Mouse (Mus musculus) embryonic facial prominence, embryonic 11.5 days (tissue): ENCODE measurements around the gene Fam131b. TPM values are rescaled to one million over a fixed set of nuclear protein-coding genes. Genes with fewer than 3 reads are reported as not detected.

Experiments
- ATAC-seq: fragments of 200-750 bp; cut with Nextera tagmentation; replicated peaks from 2 replicates; pipeline ENCODE4 v1.8.0; 2017; ENCODE audit warnings: low read depth; ENCODE audit not compliant: insufficient number of reproducible peaks, low FRiP score, low TSS enrichment
- DNase-seq: peaks from one replicate; pipeline ENCODE4 v3.0.0-alpha.2; 2015; ENCODE audit warnings: low spot score
- H3K27ac ChIP-seq: fragments of 300-500 bp; sonication (generic); replicated peaks from 2 replicates; pipeline ENCODE4 v1.5.1; 2014; ENCODE audit warnings: mild to moderate bottlenecking, low read depth, low read length, control low read depth
- H3K27me3 ChIP-seq: fragments of 300-500 bp; sonication (generic); 2 replicates; pipeline ENCODE4 v1.6.1; 2014; ENCODE audit warnings: mild to moderate bottlenecking, low read length, moderate library complexity, mixed read lengths; ENCODE audit not compliant: control insufficient read depth, insufficient read depth
- H3K36me3 ChIP-seq: fragments of 300-500 bp; sonication (generic); replicated peaks from 2 replicates; pipeline ENCODE4 v1.6.1; 2014; ENCODE audit warnings: low read depth, mild to moderate bottlenecking, low read length, moderate library complexity, mixed read lengths; ENCODE audit not compliant: control insufficient read depth, insufficient read depth
- H3K4me1 ChIP-seq: fragments of 300-500 bp; sonication (generic); 2 replicates; pipeline ENCODE4 v1.6.1; 2014; ENCODE audit warnings: low read length, mixed read lengths; ENCODE audit not compliant: control insufficient read depth, insufficient read depth
- H3K4me2 ChIP-seq: fragments of 300-500 bp; sonication (generic); 2 replicates; pipeline ENCODE4 v1.6.1; 2014; ENCODE audit warnings: low read depth, mild to moderate bottlenecking, control low read depth, low read length, moderate library complexity
- H3K4me3 ChIP-seq: fragments of 300-500 bp; sonication (generic); 2 replicates; pipeline ENCODE4 v1.5.1; 2014; ENCODE audit warnings: low read depth, low read length, control low read depth
- H3K9ac ChIP-seq: fragments of 300-500 bp; sonication (generic); replicated peaks from 2 replicates; pipeline ENCODE4 v1.6.1; 2014; ENCODE audit warnings: mild to moderate bottlenecking, control low read depth, low read length
- H3K9me3 ChIP-seq: fragments of 300-500 bp; sonication (generic); replicated peaks from 2 replicates; pipeline ENCODE4 v1.6.1; 2016; ENCODE audit warnings: mild to moderate bottlenecking, low read length, inconsistent platforms, mixed read lengths; ENCODE audit not compliant: control insufficient read depth
- WGBS: fragments of 180-500 bp; shearing (Covaris S2); extraction: QIAGEN DNeasy Blood & Tissue Kit; methylation state at CpG from one replicate; pipeline ENCODE4 v1.1.7; 2014; 5-methylcytosine and 5-hydroxymethylcytosine counted together
- polyA plus RNA-seq: library from polyadenylated mRNA; unstranded; fragments of >200 nt; fragmentation: Nextera tagmentation; extraction: Ambion mirVana; gene quantifications from 2 replicates; pipeline ENCODE4 v1.2.1, GENCODE M21; 2014

Fam131b gene
- 0.66 and 1.7 TPM in 2 replicates for polyA plus RNA-seq

DNA sequence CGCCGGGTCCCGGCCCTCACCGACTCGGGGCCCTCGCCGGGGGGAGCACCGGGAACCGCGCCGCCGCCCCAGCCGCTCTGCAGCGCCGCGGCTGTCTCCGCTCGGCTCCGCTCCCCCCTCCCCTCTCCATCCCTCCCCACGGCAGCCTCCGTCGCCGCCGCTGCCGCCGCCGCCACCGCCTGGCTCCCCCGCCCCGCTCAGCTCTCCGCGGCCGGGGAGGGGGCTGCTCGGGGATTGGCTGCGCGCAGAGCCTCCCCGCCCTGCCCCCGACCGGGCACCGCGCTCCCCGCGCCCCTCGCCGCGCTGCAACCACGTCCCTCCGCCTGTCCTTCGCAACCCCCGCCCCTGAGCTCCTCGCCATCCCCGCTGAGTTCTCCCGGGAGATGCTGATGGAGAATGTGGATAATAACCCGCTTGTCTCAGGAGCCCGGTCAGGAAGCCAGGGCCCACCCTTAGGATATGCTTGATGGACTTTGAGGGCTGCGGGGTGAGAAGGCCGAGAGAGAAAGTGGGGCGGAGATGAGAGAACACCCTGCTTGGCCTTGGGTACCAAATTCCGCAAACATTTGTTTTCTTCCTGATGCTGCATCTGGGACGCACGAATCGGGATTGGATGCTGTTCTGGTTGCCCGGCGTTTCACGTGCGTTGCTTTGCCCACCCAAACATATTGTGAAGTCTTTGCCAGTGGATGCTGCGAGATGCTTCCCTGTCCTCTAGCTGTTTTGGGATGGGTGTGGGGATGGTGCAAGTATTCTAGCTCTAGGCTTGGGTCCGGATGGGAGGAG is at the start of gene Fam131b:
Gene Fam131b (minus strand): TSS at position 162 of the 786 bp plus-strand sequence.
- DNase-seq (peak; percentile 68), ATAC-seq (peak; percentile 86)
- peak within 1 kb of the TSS; percentile 61 for H3K9ac ChIP-seq
- H3K36me3 ChIP-seq: no peaks in the 10 kb centered on the region
- peak within 1 kb of the TSS; percentile 98 for H3K4me2 ChIP-seq
- H3K9me3 ChIP-seq: no peaks in the 10 kb centered on the region
- WGBS: under 1% methylated on average over 41 of the region's 68 CpGs
- no peak within 1 kb of the TSS for H3K27ac ChIP-seq
- H3K4me1 ChIP-seq: peaks cover 3% of the 10 kb centered on the region; the same call in 1 of the 2 replicates
- peak within 1 kb of the TSS; percentile 56 for H3K4me3 ChIP-seq
- H3K27me3 ChIP-seq: peaks cover 11% of the 10 kb centered on the region

DNA sequence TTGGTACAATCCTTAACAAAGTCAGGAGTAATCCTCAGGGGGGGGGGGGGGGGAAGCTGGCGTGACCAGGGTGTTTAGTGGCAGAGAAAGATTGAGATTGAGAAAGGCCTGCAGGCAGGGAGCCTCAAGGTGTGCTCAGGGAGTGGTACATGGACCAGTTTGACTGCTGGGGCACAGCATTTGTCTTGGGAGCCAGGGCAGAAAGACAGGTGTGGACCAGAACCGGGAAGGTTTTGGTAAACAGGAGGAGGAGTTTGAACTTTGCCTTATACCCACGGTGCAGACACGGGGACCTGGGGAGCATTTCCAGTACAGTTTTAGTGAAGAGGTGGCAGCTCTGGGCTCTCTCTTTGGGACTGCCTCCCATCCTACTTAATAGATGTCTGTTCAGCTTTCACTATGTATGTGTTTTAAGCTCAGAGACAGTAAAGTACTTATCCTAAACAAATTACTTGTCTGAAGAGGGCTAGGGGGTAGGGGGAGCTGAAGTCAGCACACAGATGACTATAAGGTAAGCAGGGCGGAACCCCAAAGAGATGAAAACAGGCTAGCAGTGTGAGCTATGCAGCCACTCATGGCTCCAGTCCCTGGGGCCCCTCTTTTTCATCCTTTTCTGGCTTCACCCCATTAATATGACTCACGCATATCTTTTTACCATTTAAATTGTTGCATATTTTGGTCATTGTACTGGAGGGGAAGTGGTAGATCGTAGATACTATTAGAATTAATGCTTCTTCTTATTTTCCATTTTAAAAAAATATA is 49.4 kb upstream of the Fam131b start:
- no peak for DNase-seq
- 0 out of 2 replicates have a peak, but pooled peaks cover 2% of the 10 kb centered on the region for H3K27me3 ChIP-seq
- H3K4me3 ChIP-seq: peak overlapping the region; percentile 53
- H3K9ac ChIP-seq: no peak overlapping the region
- H3K4me2 ChIP-seq: peak overlapping the region; percentile 92
- ATAC-seq: no peak
- no peaks in the 10 kb centered on the region for H3K36me3 ChIP-seq
- WGBS: 41% methylated on average over 7 of the region's 7 CpGs
- no peaks in the 10 kb centered on the region for H3K9me3 ChIP-seq
- H3K27ac ChIP-seq: no peak overlapping the region
- H3K4me1 ChIP-seq: no peaks in the 10 kb centered on the region

- Histone ChIP-seq H3K4me2 (peak within 1 kb of the TSS; percentile 92), H3K36me3 (no peaks in the 10 kb centered on the region), H3K9me3 (no peaks in the 10 kb centered on the region), H3K4me1 (no peaks in the 10 kb centered on the region), H3K9ac (peak within 1 kb of the TSS; percentile 57), H3K4me3 (peak within 1 kb of the TSS; percentile 53), H3K27ac (no peak within 1 kb of the TSS), H3K27me3 (0 out of 2 replicates have a peak, but pooled peaks cover 2% of the 10 kb centered on the region)
- DNase-seq (peak; percentile 81), ATAC-seq (peak; percentile 77)
- WGBS: under 1% methylated on average over 34 of the region's 36 CpGs
These were observed 48.5 kb upstream of the Fam131b start, which contains the start of gene Epha1 for GRCm38 (mm10) chr6:42372816-42373547. Gene Epha1, minus strand, starts transcription at chr6:42373268.

- 21% methylated on average over 9 of the region's 9 CpGs for WGBS
- H3K4me3 ChIP-seq: peak overlapping the region; percentile 53
- no peak overlapping the region for H3K27ac ChIP-seq
- no peaks in the 10 kb centered on the region for H3K36me3 ChIP-seq
- no peaks in the 10 kb centered on the region for H3K4me1 ChIP-seq
- peak overlapping the region; percentile 57; the same call in 1 of the 2 replicates for H3K9ac ChIP-seq
- H3K4me2 ChIP-seq: peak overlapping the region; percentile 92; the same call in 1 of the 2 replicates
- ATAC-seq: peak; percentile 32; the same call in 1 of the 2 replicates
- no peak for DNase-seq
- no peaks in the 10 kb centered on the region for H3K9me3 ChIP-seq
- H3K27me3 ChIP-seq: 0 out of 2 replicates have a peak, but pooled peaks cover 2% of the 10 kb centered on the region
These were observed 48.0 kb upstream of the Fam131b start for GRCm38 (mm10) chr6:42372421-42372815.

DNA sequence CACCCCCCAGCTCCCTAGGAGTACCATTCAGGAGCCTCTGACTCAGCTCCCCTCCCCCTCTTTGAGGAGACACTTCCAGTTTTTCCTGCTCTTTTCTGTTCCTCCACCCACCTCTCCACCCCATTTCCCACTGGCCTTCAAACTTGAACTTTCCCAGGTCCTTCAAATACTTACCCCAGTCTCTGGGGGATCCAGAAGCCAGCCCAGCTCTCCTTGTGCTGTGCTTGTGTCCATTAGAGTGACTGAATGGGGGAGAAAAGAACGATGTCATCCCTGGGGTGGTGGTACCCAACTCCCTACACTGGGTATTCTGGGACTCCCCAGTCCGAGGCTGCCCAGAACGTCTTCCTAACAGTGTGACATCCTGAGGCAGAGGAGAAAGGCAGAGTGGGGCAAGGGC is 47.6 kb upstream of the Fam131b start:
- ATAC-seq (peak; percentile 37; the same call in 1 of the 2 replicates), DNase-seq (no peak)
- Histone ChIP-seq H3K9me3 (no peaks in the 10 kb centered on the region), H3K27me3 (0 out of 2 replicates have a peak, but pooled peaks cover 2% of the 10 kb centered on the region), H3K4me1 (no peaks in the 10 kb centered on the region), H3K4me2 (no peak overlapping the region), H3K4me3 (peak overlapping the region; percentile 53; the same call in 1 of the 2 replicates), H3K36me3 (no peaks in the 10 kb centered on the region), H3K9ac (no peak overlapping the region), H3K27ac (no peak overlapping the region)
- 6% methylated on average over 3 of the region's 3 CpGs for WGBS

DNA sequence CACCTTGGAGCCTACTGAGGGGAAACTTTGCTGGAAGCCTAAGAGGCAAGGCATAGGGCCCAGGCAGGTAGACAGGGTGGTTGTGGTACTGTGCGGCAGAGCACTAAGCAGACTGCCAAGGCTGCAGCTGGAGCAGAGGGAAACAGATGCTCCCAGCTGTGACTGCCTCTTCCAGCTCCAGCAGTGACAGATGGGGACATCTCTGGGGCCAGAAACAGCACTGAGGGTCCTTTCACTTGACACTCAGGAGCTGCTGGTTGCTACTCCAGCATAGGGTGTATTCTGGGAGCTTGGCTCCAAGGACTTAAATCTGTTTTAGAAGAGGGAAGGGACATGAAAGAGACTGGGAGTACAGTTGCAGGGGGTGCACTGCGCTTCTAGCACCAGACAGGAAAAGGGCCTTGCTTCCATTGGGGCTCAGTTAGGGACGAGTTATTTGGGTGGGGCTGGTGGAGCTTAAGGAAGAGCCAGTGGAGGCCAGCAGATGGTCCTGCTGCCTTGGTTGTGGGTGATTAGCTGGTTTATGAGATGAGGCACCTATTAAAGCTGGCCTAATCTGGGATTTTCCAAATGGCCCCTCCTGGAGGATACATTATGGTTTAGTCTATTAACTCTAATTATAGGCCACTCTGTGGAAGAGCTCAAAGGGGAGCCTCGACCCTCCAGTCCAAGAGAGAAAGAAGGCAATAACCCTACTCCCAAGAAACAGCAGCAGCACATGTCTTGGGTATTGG is 46.4 kb upstream of the Fam131b start:
- no peak overlapping the region for H3K9ac ChIP-seq
- H3K4me2 ChIP-seq: no peak overlapping the region
- no peaks in the 10 kb centered on the region for H3K36me3 ChIP-seq
- DNase-seq (no peak), ATAC-seq (no peak)
- H3K4me3 ChIP-seq: no peak overlapping the region
- WGBS: 43% methylated on average over 4 of the region's 4 CpGs
- H3K9me3 ChIP-seq: no peaks in the 10 kb centered on the region
- H3K27ac ChIP-seq: no peak overlapping the region
- no peaks in the 10 kb centered on the region for H3K4me1 ChIP-seq
- 0 out of 2 replicates have a peak, but pooled peaks cover 2% of the 10 kb centered on the region for H3K27me3 ChIP-seq

DNA sequence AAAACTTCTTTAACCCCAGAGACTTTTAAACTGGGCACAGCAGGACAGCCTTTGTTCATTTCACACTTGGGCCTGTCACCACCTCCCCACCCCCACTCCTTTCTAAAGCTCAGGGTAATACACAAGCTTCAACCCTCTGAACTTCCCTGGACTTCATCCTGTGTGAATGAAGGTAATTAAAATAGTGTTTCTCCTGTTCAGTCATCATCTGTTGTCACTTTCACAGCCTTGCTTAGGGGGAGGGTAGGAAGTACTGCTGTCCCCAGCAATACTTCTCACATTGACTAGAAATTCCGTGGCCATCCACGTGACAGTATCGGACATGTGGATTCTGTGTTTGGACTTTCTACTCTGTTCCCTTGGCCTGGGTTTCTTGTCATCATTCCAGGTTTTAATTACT is 45.4 kb upstream of the Fam131b start:
- ATAC-seq (no peak), DNase-seq (no peak)
- 21% methylated on average over 3 of the region's 3 CpGs for WGBS

More for the DNA sequence above, 45.4 kb upstream of the Fam131b start:
- H3K9me3 ChIP-seq: no peaks in the 10 kb centered on the region
- H3K4me3 ChIP-seq: no peak overlapping the region
- no peak overlapping the region for H3K9ac ChIP-seq
- no peaks in the 10 kb centered on the region for H3K4me1 ChIP-seq
- H3K27ac ChIP-seq: no peak overlapping the region
- 0 out of 2 replicates have a peak, but pooled peaks cover 2% of the 10 kb centered on the region for H3K27me3 ChIP-seq
- H3K4me2 ChIP-seq: no peak overlapping the region
- H3K36me3 ChIP-seq: no peaks in the 10 kb centered on the region
